Mouse (Mus musculus) neural tube, embryonic 11.5 days (tissue): Measurements from ENCODE around the gene Mmp17. TPM values are rescaled to one million over a fixed set of nuclear protein-coding genes. Genes with fewer than 3 reads are reported as not detected.

ENCODE experiments used
- ATAC-seq: fragments of 200-750 bp; cut with Nextera tagmentation; 2 replicates; pipeline ENCODE4 v1.8.0; 2017; ENCODE audit warnings: moderate number of reproducible peaks, mild to moderate bottlenecking, moderate TSS enrichment, moderate library complexity; ENCODE audit not compliant: insufficient read depth, low FRiP score, low TSS enrichment
- DNase-seq: peaks from one replicate; pipeline ENCODE4 v3.0.0-alpha.2; 2015; ENCODE audit warnings: low spot score
- H3K27ac ChIP-seq: fragments of 300-500 bp; sonication (generic); 2 replicates; pipeline ENCODE4 v1.5.1; 2014; ENCODE audit warnings: low read depth, mild to moderate bottlenecking, low read length
- H3K27me3 ChIP-seq: fragments of 300-500 bp; sonication (generic); 2 replicates; pipeline ENCODE4 v1.6.1; 2014; ENCODE audit warnings: mild to moderate bottlenecking, low read length, mixed read lengths; ENCODE audit not compliant: control insufficient read depth, insufficient read depth
- H3K36me3 ChIP-seq: fragments of 300-500 bp; sonication (generic); 2 replicates; pipeline ENCODE4 v1.6.1; 2014; ENCODE audit warnings: mild to moderate bottlenecking, low read length, moderate library complexity, mixed read lengths; ENCODE audit not compliant: control insufficient read depth, insufficient read depth
- H3K4me1 ChIP-seq: fragments of 300-500 bp; sonication (generic); 2 replicates; pipeline ENCODE4 v1.6.1; 2014; ENCODE audit warnings: low read length, mixed read lengths; ENCODE audit not compliant: control insufficient read depth, insufficient read depth
- H3K4me2 ChIP-seq: fragments of 300-500 bp; sonication (generic); 2 replicates; pipeline ENCODE4 v1.6.1; 2014; ENCODE audit warnings: low read depth, mild to moderate bottlenecking, moderate library complexity
- H3K4me3 ChIP-seq: fragments of 300-500 bp; sonication (generic); 2 replicates; pipeline ENCODE4 v1.5.1; 2014; ENCODE audit warnings: low read depth, low read length
- H3K9ac ChIP-seq: fragments of 300-500 bp; sonication (generic); 2 replicates; pipeline ENCODE4 v1.6.1; 2014; ENCODE audit warnings: mild to moderate bottlenecking, low read length
- H3K9me3 ChIP-seq: fragments of 300-500 bp; sonication (generic); 2 replicates; pipeline ENCODE4 v1.6.1; 2016; ENCODE audit warnings: low read length; ENCODE audit not compliant: control insufficient read depth
- WGBS: fragments of 180-500 bp; shearing (Covaris S2); extraction: QIAGEN DNeasy Blood & Tissue Kit; methylation state at CpG from one replicate; pipeline ENCODE4 v1.1.7; 2014; 5-methylcytosine and 5-hydroxymethylcytosine counted together
- polyA plus RNA-seq: library from polyadenylated mRNA; unstranded; fragments of >200 nt; fragmentation: Nextera tagmentation; extraction: Ambion mirVana; gene quantifications from 2 replicates; pipeline ENCODE4 v1.2.1, GENCODE M21; 2014

Mmp17 gene
- 3.5 and 3.8 TPM in 2 replicates for polyA plus RNA-seq

- Histone ChIP-seq H3K27ac (0 out of 2 replicates have a peak within 1 kb of the TSS, but pooled peaks have one; percentile 6), H3K4me3 (peak within 1 kb of the TSS; percentile 68), H3K27me3 (peaks cover 20% of the 10 kb centered on the region), H3K36me3 (no peaks in the 10 kb centered on the region), H3K9me3 (no peaks in the 10 kb centered on the region), H3K9ac (peak within 1 kb of the TSS; percentile 79), H3K4me2 (peak within 1 kb of the TSS; percentile 100), H3K4me1 (peaks cover 8% of the 10 kb centered on the region; the same call in 1 of the 2 replicates)
- WGBS = under 1% methylated on average over 75 of the region's 80 CpGs
- peak; percentile 91 for DNase-seq
- peak; percentile 83 for ATAC-seq
These were observed at the start of gene Mmp17 for GRCm38 (mm10) chr5:129583761-129584582. Gene Mmp17, plus strand, starts transcription at chr5:129584169.

GRCm38 (mm10) chr5:129534500-129534899 is 49.5 kb upstream of the Mmp17 start:
- no peak for DNase-seq
- 90% methylated on average over 2 of the region's 2 CpGs for WGBS
- peaks cover 4% of the 10 kb centered on the region; the same call in 1 of the 2 replicates for H3K36me3 ChIP-seq

GRCm38 (mm10) chr5:129535021-129535420 is 48.9 kb upstream of the Mmp17 start:
- Histone ChIP-seq H3K36me3 (peaks cover 6% of the 10 kb centered on the region; the same call in 1 of the 2 replicates), H3K9ac (no peak overlapping the region), H3K4me2 (no peak overlapping the region), H3K4me1 (no peaks in the 10 kb centered on the region), H3K27me3 (no peaks in the 10 kb centered on the region), H3K9me3 (no peaks in the 10 kb centered on the region), H3K27ac (no peak overlapping the region), H3K4me3 (no peak overlapping the region)
- ATAC-seq (no peak), DNase-seq (no peak)
- 87% methylated on average over 2 of the region's 2 CpGs for WGBS

More at GRCm38 (mm10) chr5:129534500-129534899, 49.5 kb upstream of the Mmp17 start:
- Histone ChIP-seq H3K4me3 (no peak overlapping the region), H3K27me3 (no peaks in the 10 kb centered on the region), H3K27ac (no peak overlapping the region), H3K9me3 (no peaks in the 10 kb centered on the region), H3K4me1 (no peaks in the 10 kb centered on the region), H3K4me2 (no peak overlapping the region), H3K9ac (no peak overlapping the region)
- ATAC-seq = no peak

GRCm38 (mm10) chr5:129535431-129535830 is 48.5 kb upstream of the Mmp17 start:
- 95% methylated on average over 3 of the region's 3 CpGs for WGBS
- Histone ChIP-seq H3K9me3 (no peaks in the 10 kb centered on the region), H3K27me3 (no peaks in the 10 kb centered on the region), H3K4me2 (no peak overlapping the region), H3K9ac (no peak overlapping the region), H3K27ac (no peak overlapping the region), H3K36me3 (peaks cover 6% of the 10 kb centered on the region), H3K4me1 (no peaks in the 10 kb centered on the region), H3K4me3 (no peak overlapping the region)
- DNase-seq = no peak
- no peak for ATAC-seq

GRCm38 (mm10) chr5:129538826-129539225 is 45.1 kb upstream of the Mmp17 start:
- H3K27ac ChIP-seq = no peak overlapping the region
- ATAC-seq (no peak), DNase-seq (no peak)
- no peak overlapping the region for H3K9ac ChIP-seq
- H3K9me3 ChIP-seq = no peaks in the 10 kb centered on the region
- H3K4me3 ChIP-seq = no peak overlapping the region
- 95% methylated on average over 4 of the region's 4 CpGs for WGBS
- no peaks in the 10 kb centered on the region for H3K27me3 ChIP-seq
- no peak overlapping the region for H3K4me2 ChIP-seq
- H3K36me3 ChIP-seq = peaks cover 17% of the 10 kb centered on the region
- H3K4me1 ChIP-seq = no peaks in the 10 kb centered on the region

- H3K4me3 ChIP-seq = no peak overlapping the region
- H3K4me1 ChIP-seq = no peaks in the 10 kb centered on the region
- ATAC-seq (no peak), DNase-seq (no peak)
- no peak overlapping the region for H3K27ac ChIP-seq
- no peaks in the 10 kb centered on the region for H3K9me3 ChIP-seq
- H3K36me3 ChIP-seq = peaks cover 23% of the 10 kb centered on the region
- WGBS = 93% methylated on average over 3 of the region's 3 CpGs
- no peaks in the 10 kb centered on the region for H3K27me3 ChIP-seq
- no peak overlapping the region for H3K4me2 ChIP-seq
- H3K9ac ChIP-seq = no peak overlapping the region
These were observed 41.7 kb upstream of the Mmp17 start for GRCm38 (mm10) chr5:129542236-129542635.

- DNase-seq = no peak
These were observed 38.2 kb upstream of the Mmp17 start for GRCm38 (mm10) chr5:129545787-129546186.

GRCm38 (mm10) chr5:129549716-129550115 is 34.3 kb upstream of the Mmp17 start:
- DNase-seq = no peak
- H3K9me3 ChIP-seq = no peaks in the 10 kb centered on the region
- H3K27ac ChIP-seq = no peak overlapping the region
- H3K9ac ChIP-seq = no peak overlapping the region
- no peak overlapping the region for H3K4me2 ChIP-seq
- no peaks in the 10 kb centered on the region for H3K4me1 ChIP-seq
- H3K4me3 ChIP-seq = no peak overlapping the region
- ATAC-seq = no peak
- peaks cover 22% of the 10 kb centered on the region for H3K36me3 ChIP-seq
- H3K27me3 ChIP-seq = no peaks in the 10 kb centered on the region
- 90% methylated on average over 12 of the region's 12 CpGs for WGBS

More at GRCm38 (mm10) chr5:129545787-129546186, 38.2 kb upstream of the Mmp17 start:
- Histone ChIP-seq H3K4me1 (no peaks in the 10 kb centered on the region), H3K4me2 (no peak overlapping the region), H3K9me3 (no peaks in the 10 kb centered on the region), H3K27me3 (no peaks in the 10 kb centered on the region), H3K4me3 (no peak overlapping the region), H3K9ac (no peak overlapping the region), H3K36me3 (peaks cover 32% of the 10 kb centered on the region), H3K27ac (no peak overlapping the region)
- no peak for ATAC-seq
- 98% methylated on average over 9 of the region's 9 CpGs for WGBS

- Histone ChIP-seq H3K27me3 (no peaks in the 10 kb centered on the region), H3K27ac (no peak overlapping the region), H3K9me3 (no peaks in the 10 kb centered on the region), H3K4me1 (no peaks in the 10 kb centered on the region), H3K9ac (no peak overlapping the region), H3K36me3 (peaks cover 27% of the 10 kb centered on the region), H3K4me3 (no peak overlapping the region), H3K4me2 (no peak overlapping the region)
- 95% methylated on average over 6 of the region's 6 CpGs for WGBS
- ATAC-seq (no peak), DNase-seq (no peak)
These were observed 33.2 kb upstream of the Mmp17 start for GRCm38 (mm10) chr5:129550790-129551189.
